Mouse (Mus musculus) cerebellum, adult 2 months (tissue): ENCODE results near the gene Mad1l1. TPM values are rescaled to one million over a fixed set of nuclear protein-coding genes. Genes with fewer than 3 reads are reported as not detected.
A peak's percentile ranks its signal among the peaks of the same experiment; 100 is the strongest.

ENCODE experiments used
- DNase-seq, 2 experiments: peaks; one replicate each; pipeline ENCODE4 v3.0.0; 2021
- H3K27ac ChIP-seq: fragments of 200-500 bp; 2 replicates; pipeline ENCODE4 v1.5.1; 2012; ENCODE audit warnings: low read length, control low read depth, inconsistent platforms; ENCODE audit not compliant: insufficient read depth
- H3K27me3 ChIP-seq: fragments of 200-500 bp; 2 replicates; pipeline ENCODE4 v1.6.1; 2012; ENCODE audit warnings: inconsistent platforms, mild to moderate bottlenecking, low read length, moderate library complexity; ENCODE audit not compliant: control insufficient read depth, insufficient read depth
- H3K4me1 ChIP-seq: fragments of 200-500 bp; 2 replicates; pipeline ENCODE4 v1.6.1; 2011; ENCODE audit warnings: low read length; ENCODE audit not compliant: control insufficient read depth, insufficient read depth
- H3K4me3 ChIP-seq: fragments of 200-500 bp; replicated peaks from 2 replicates; pipeline ENCODE3; 2011; ENCODE audit warnings: mild to moderate bottlenecking, low read depth, low read length, control low read depth; ENCODE audit not compliant: insufficient read depth
- CTCF ChIP-seq: fragments of 200-500 bp; IDR thresholded peaks from 2 replicates; pipeline ENCODE4 v1.5.1; 2011; ENCODE audit warnings: low read depth, mild to moderate bottlenecking, control low read depth, low read length, moderate library complexity, borderline replicate concordance; ENCODE audit not compliant: insufficient read depth
- POLR2A ChIP-seq: fragments of 200-500 bp; IDR thresholded peaks from 2 replicates; pipeline ENCODE4 v1.6.1; 2011; ENCODE audit warnings: low read length, control low read depth, borderline replicate concordance; ENCODE audit not compliant: insufficient read depth
- WGBS: fragments of 180-500 bp; shearing (Covaris S2); methylation state at CpG from one replicate; pipeline ENCODE4 v1.1.7; 2018; 5-methylcytosine and 5-hydroxymethylcytosine counted together
- polyA plus RNA-seq: library from polyadenylated mRNA; depleted of rRNA; stranded (reverse); fragments of >200 nt; gene quantifications from 2 replicates; pipeline ENCODE4 v1.2.3, GENCODE M21; 2012

Mad1l1 gene
- polyA plus RNA-seq, 1 experiment, result 25.3 TPM

GRCm38 (mm10) chr5:140134021-140134420 is 187.3 kb downstream of the Mad1l1 start:
- no peak for TF ChIP-seq POLR2A
- no peak for TF ChIP-seq CTCF
- no peak for DNase-seq
- Histone ChIP-seq H3K4me3 (no peak overlapping the region), H3K4me1 (peaks cover 11% of the 10 kb centered on the region), H3K27me3 (no peaks in the 10 kb centered on the region), H3K27ac (no peak overlapping the region)
- 98% methylated on average over 7 of the region's 7 CpGs for WGBS

GRCm38 (mm10) chr5:140128414-140128981 is 192.9 kb downstream of the Mad1l1 start:
- no peak for TF ChIP-seq CTCF
- Histone ChIP-seq H3K27me3 (no peaks in the 10 kb centered on the region), H3K4me1 (no peaks in the 10 kb centered on the region), H3K4me3 (no peak overlapping the region), H3K27ac (no peak overlapping the region)
- 96% methylated on average over 9 of the region's 9 CpGs for WGBS
- no peak for DNase-seq

- TF ChIP-seq POLR2A, result no peak
- no peak for TF ChIP-seq CTCF
- H3K27ac ChIP-seq, result no peak overlapping the region
- no peaks in the 10 kb centered on the region for H3K4me1 ChIP-seq
- H3K27me3 ChIP-seq, result no peaks in the 10 kb centered on the region
- 98% methylated on average over 7 of the region's 7 CpGs for WGBS
- no peak overlapping the region for H3K4me3 ChIP-seq
- no peak for DNase-seq
These were observed 193.4 kb downstream of the Mad1l1 start for GRCm38 (mm10) chr5:140127981-140128380.

- 43% methylated on average over 1 of the region's 1 CpGs for WGBS
- no peak for TF ChIP-seq POLR2A
- no peak for TF ChIP-seq CTCF
- Histone ChIP-seq H3K4me3 (no peak overlapping the region), H3K27me3 (no peaks in the 10 kb centered on the region), H3K4me1 (peaks cover 9% of the 10 kb centered on the region), H3K27ac (no peak overlapping the region)
- no peak for DNase-seq
These were observed 196.7 kb downstream of the Mad1l1 start for GRCm38 (mm10) chr5:140124626-140125025.

- TF ChIP-seq POLR2A (no peak), CTCF (no peak)
- DNase-seq, result no peak
- 88% methylated on average over 4 of the region's 4 CpGs for WGBS
- Histone ChIP-seq H3K4me1 (peaks cover 14% of the 10 kb centered on the region), H3K27me3 (no peaks in the 10 kb centered on the region), H3K4me3 (no peak overlapping the region), H3K27ac (no peak overlapping the region)
These were observed 197.5 kb downstream of the Mad1l1 start for GRCm38 (mm10) chr5:140123640-140124366.

- Histone ChIP-seq H3K4me1 (peaks cover 20% of the 10 kb centered on the region), H3K27me3 (no peaks in the 10 kb centered on the region), H3K27ac (no peak overlapping the region), H3K4me3 (no peak overlapping the region)
- 97% methylated on average over 5 of the region's 5 CpGs for WGBS
- no peak for DNase-seq
- no peak for TF ChIP-seq CTCF
- no peak for TF ChIP-seq POLR2A
These were observed 198.2 kb downstream of the Mad1l1 start for GRCm38 (mm10) chr5:140123194-140123593.

GRCm38 (mm10) chr5:140121966-140122365 is 199.4 kb downstream of the Mad1l1 start:
- Histone ChIP-seq H3K27ac (no peak overlapping the region), H3K4me1 (peaks cover 23% of the 10 kb centered on the region), H3K27me3 (no peaks in the 10 kb centered on the region), H3K4me3 (no peak overlapping the region)
- 80% methylated on average over 3 of the region's 3 CpGs for WGBS
- TF ChIP-seq POLR2A (no peak), CTCF (no peak)
- DNase-seq, result peak in 1 of 2 experiments; percentile 22

GRCm38 (mm10) chr5:140118921-140119320 is 202.4 kb downstream of the Mad1l1 start:
- TF ChIP-seq CTCF (no peak), POLR2A (no peak)
- 25% methylated on average over 3 of the region's 3 CpGs for WGBS
- H3K27ac ChIP-seq, result no peak overlapping the region

More at GRCm38 (mm10) chr5:140118921-140119320, 202.4 kb downstream of the Mad1l1 start:
- Histone ChIP-seq H3K4me1 (peaks cover 37% of the 10 kb centered on the region), H3K27me3 (no peaks in the 10 kb centered on the region), H3K4me3 (no peak overlapping the region)
- peak; percentile 46 to 66 for DNase-seq
